Mouse (Mus musculus): ENCODE data around the gene Rundc3b. TPM values are rescaled to one million over a fixed set of nuclear protein-coding genes. Genes with fewer than 3 reads are reported as not detected.

Rundc3b gene
- 1 to 10 TPM; 5.2 to 6.9 TPM for total RNA-seq (2021)
- long read RNA-seq, experiment 1, partial matches to known transcripts: 1 of 4 reads
- long read RNA-seq, experiment 1, other reads (novel, unspliced or antisense): 1 of 4 reads
- long read RNA-seq, experiment 2, partial matches to known transcripts: 0 of 1 reads
- long read RNA-seq, experiment 2, other reads (novel, unspliced or antisense): 1 of 1 reads

GRCm38 (mm10) chr5:8622596-8623231 is at the start of gene Rundc3b:
Gene Rundc3b (minus strand): TSS chr5:8622952.
- peak; percentile 94 for DNase-seq

- DNase-seq: no peak
These were observed 46.9 kb upstream of the Rundc3b start for GRCm38 (mm10) chr5:8669606-8670005.

DNA sequence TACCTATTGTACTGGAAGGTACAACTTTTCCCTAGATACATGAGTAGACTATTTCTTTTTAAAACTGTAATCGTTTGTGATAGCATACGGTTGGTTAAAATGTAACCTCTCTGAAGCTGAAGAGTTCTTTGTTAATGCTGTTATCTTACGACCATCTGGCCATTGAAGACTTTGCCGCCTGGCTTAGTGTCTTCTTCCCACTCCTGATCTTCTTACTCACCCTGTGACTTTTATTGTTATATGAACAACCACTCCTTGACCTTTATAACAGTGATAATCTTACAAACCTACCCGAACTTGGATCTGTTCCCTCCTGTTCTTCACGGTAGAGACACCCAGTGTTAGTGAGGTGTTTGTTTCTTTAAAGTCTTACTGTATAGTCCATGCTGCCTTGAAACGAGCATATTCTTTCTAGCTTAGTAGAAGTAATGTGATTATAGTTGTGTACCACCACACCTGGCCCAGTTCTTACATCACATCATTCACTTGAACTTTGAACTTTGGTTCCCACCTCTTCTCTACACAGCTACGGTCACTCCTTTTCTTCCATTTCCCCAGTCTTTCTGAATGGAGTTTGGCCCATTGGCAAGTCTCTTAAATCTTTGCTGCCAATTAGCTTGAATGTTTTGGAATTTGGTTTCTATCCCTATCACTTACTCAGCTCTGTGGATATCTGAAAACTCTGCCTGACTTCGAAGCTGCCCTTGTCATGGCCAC is 45.2 kb upstream of the Rundc3b start:
- DNase-seq: no peak

GRCm38 (mm10) chr5:8664678-8665077 is 41.9 kb upstream of the Rundc3b start:
- DNase-seq: no peak

DNA sequence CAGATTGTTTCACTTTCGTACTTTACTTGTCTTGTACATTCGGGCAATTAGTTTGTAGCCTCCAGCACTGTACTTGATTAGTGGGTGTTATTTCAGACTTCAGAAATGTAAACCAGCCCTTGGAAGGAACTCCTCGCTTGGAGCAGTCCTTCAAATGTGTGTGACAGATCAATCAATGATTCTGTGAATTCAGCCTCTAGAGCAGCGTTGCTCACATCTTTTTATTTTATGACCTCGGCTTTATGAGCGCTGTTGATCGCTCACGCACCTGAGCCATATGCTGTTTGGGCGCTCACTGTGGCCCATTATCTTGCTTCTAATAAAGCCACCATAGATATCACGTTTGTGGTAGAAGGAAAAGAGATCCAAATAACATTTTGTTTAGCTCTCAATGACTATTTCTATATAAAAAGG is 38.0 kb upstream of the Rundc3b start:
- DNase-seq: no peak

GRCm38 (mm10) chr5:8659911-8660737 is 37.4 kb upstream of the Rundc3b start, which contains the start of gene Abcb1a:
Gene Abcb1a (plus strand): TSS chr5:8660077.
- DNase-seq: peak; percentile 69 to 83

DNA sequence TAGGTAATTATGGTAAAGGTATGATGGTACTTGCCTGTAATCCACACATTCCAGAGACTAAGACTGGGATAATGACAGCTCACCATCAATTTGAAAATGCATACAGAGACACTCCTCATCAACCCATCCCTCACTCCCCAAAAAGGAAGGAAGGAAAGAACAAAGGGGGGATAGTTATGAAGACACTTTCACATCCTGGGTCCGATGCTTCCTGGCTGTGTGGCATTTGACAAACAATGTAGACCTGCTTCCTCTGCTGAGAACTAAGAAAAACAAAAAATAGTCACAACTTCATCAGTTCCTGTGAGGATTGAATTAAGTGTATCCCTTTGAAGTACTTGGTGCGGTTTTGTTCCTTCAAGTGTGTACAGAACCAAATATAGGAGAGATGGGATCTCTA is 29.3 kb upstream of the Rundc3b start:
- no peak for DNase-seq

- no peak for DNase-seq
These were observed 26.0 kb upstream of the Rundc3b start for GRCm38 (mm10) chr5:8648774-8649173.

- DNase-seq: no peak
These were observed 25.5 kb upstream of the Rundc3b start for GRCm38 (mm10) chr5:8648300-8648699.

DNA sequence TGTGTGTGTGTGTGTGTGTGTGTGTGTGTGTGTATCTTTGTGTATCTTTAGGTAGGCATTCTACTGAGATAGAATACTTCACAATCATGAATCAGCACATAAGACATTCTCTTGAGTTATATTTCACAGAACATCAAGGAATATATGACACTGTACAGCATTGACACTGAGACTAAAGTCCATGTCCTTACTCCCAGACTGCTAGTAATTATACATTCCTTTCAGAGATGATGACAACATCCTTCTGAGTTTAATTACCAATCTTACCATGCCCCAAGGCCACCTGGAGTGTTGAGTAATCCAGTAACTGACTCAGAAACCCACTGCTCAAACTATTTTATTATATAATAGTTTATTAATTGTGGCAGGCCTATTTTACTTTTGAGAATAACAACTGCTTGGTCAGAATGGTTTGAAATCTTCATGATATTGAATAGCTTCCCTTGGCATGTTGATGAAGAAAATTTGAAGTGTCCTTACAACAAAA is 11.8 kb upstream of the Rundc3b start:
- peak; percentile 37 to 38 for DNase-seq

- DNase-seq: no peak
These were observed 10.1 kb upstream of the Rundc3b start for GRCm38 (mm10) chr5:8632901-8633300.

- peak; percentile 79 to 82 for DNase-seq
These were observed 619 bp downstream of the Rundc3b start for GRCm38 (mm10) chr5:8622071-8622595.

DNA sequence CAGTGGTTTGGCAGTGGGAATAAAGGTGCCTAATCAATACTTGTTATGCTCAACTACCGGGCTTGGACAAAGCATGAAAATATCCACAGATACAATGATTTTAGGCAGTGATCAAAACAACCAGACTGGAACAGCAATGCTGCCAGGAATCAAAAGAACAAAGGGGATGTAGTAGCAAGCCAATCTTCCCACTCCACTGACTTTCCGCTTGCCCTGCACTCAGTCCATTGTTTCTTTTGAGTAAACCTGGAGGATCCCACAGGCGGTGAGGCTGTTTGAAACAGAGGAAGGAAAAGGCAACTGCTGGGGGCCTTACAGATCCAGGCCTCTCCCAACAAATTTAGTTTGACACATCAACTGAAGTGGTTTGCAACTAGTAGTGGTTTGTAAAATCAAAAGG is 51.6 kb downstream of the Rundc3b start:
- DNase-seq: no peak

DNA sequence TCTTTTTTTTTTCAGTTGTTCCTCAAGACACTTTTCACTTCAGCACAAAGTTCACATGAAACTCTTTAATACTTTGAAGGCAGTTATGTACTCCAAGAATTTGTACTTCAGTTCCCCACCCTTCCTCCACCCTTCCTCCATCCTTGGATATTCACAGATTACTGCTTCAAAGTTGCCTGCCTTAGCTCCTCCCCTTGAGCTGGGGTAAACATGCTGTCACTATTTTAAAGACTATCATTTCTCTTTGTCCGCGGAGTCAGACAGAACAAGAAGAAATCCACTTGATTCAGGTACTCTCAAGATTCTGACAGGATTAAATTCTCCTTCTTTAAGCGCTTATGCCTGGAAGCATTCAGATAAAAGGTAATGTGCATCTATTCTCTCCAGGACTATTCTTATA is 55.9 kb downstream of the Rundc3b start:
- no peak for DNase-seq

GRCm38 (mm10) chr5:8544512-8544911 is 78.2 kb downstream of the Rundc3b start:
- DNase-seq: no peak

DNA sequence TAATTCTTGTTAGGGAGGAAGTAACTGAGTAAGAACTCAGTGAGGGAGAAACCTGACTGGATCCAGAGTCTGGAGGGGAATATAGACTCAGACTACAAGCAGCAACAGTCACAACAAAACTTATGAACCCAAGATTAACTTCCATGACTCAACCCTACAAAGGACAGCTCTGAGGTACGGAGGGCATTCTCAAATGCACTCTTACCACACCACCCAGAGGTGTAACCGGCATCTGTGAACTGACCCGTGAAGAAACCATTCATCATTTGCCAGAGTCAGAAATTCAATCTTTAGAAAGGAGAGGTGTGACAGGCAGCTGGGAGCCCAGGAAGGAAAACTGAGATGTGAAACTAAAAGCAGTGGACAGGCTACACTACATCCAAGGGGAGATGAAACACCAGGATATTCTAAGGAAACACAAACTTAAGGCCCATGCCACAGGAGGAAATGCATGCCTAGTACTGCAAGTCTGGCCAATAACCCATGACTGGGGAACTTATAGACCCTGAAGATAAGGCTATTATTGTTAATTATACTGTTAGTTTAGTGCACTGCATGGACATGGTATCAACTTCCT is 80.0 kb downstream of the Rundc3b start:
- no peak for DNase-seq

GRCm38 (mm10) chr5:8541120-8542117 is 81.3 kb downstream of the Rundc3b start:
- no peak for DNase-seq

GRCm38 (mm10) chr5:8519006-8519405 is 103.7 kb downstream of the Rundc3b start:
- DNase-seq: no peak

GRCm38 (mm10) chr5:8491778-8492177 is 131.0 kb downstream of the Rundc3b start:
- no peak for DNase-seq

DNA sequence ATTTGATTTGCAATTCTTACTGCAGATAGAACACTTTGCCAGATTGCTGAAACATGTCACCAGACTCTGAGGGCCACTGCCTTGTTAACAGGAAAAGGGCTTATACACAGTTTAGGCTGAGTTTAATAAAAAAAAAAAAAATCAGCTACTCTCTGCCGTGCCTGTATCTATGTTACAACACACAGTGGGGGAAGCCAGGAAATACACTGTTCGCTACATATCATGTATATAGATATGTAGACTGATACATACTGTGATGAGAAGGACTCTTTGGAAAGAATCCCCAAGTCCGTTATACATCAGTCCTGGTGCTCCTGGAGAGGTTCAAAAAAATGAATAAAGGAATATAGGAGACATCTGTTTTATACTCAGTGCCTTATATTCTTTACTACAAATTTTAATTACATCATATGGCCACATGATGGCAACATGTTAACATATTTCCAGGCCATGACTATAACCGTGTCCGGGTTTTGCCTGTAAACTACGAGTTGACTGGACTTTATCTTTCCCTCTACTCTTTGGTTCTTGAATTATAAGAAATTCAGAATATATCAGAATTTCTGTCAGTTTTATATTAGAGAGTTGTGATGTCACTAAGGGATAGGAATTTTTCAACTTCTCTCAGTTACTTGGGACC is 133.2 kb downstream of the Rundc3b start:
- DNase-seq: no peak
